Mouse (Mus musculus): ENCODE measurements at regions not wholly inside any gene's neighbourhood (a gene's known extent, or its start where the extent isn't known, plus 50 kb on each side); places are given as distances from the start of the nearest gene placed in this dataset.

- DNase-seq (ENCODE audit: low spot score in 2 of 2): no peak
Measured at GRCm38 (mm10) chr1:64200387-64201023, 78.4 kb upstream of the Klf7 start.

DNA sequence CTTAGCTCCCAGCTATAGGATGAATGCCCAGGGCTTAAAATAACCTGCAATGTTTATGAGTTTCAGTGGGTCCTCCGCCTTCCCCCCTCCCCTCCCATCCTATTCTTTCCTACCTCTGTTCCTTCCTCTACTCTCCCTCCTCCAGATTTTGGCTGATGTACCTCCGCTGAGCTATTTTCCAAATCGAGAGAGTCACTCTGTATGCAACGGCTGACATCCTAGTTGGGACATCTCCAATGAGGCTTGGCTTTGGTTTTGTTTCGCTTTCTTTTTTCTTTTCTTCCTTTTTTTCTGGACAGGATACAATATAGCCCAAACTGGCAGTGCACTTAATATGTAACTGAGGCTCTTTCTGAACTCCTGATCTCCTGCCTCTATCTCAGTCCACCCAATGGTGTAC lies 76.7 kb upstream of the Klf7 start:
- DNase-seq (ENCODE audit: low spot score in 2 of 2): no peak

- no peak for DNase-seq (ENCODE audit: low spot score in 2 of 2)
Measured at GRCm38 (mm10) chr1:64198322-64198721, 76.2 kb upstream of the Klf7 start.

DNA sequence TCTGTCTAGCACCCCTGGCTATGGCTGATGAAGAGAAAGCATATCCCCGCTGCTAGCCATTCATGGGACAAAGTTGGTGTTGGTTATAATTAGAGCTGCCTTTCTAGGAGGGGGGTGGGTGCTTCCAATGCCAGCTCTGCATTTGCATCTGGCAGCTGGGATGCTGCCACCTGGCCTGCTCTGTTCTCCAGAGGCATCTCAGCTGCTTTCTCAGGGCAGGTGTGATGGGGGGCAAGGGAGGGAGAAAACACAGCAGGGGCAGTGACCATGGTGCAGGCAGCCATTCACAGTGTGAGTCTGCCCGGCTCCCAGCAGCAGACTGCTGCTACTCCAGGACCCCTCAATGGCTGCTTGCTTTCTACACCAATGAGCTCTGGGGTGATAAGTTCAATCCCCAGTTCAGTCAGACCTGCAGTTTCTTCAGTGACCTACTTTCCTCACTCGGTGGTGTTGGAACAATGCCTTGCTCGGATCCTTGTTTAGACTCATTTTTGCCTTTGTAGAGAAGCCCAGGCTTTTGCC lies 73.9 kb upstream of the Klf7 start:
- DNase-seq (ENCODE audit: low spot score in 2 of 2): no peak

GRCm38 (mm10) chr1:64195294-64195693 lies 73.2 kb upstream of the Klf7 start:
- DNase-seq (ENCODE audit: low spot score in 2 of 2): no peak

DNA sequence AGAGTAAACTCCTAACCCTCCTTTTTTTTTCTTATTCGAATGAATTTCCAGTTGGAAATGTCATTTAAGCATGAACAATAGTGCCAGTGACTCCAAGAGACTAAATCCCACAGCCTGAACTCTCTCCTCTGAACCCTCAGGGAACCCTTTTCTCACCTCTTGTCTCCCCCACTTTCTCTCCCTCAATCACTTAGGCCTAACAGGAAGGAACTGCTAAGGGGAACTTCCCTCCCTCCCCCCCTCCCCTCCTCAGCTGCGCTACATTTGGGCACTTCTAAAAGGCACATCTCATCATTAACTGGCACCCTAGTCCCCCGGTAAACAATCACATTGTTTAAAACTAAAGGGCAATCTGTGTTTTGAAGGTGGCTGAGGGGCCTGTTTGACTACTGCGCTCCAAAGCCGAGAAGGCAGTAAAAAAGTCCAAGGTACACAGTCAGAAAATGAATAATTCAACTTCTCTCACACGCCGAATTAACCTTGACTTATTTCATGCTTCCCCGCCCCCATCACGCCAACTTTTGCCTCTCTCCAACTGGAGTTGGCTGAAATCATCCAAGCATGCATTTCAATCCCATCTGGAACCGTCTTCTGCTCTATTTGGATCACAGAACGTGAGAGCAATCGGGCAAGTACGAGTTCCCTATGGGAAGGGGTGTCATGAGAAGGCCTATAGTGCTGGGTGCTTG lies 71.2 kb upstream of the Klf7 start:
- DNase-seq (ENCODE audit: low spot score in 2 of 2): no peak

- no peak for DNase-seq (ENCODE audit: low spot score in 2 of 2)
Measured at GRCm38 (mm10) chr1:64192736-64193135, 70.7 kb upstream of the Klf7 start.

- no peak for DNase-seq (ENCODE audit: low spot score in 2 of 2)
Measured at GRCm38 (mm10) chr1:64191242-64192220, 69.4 kb upstream of the Klf7 start.

- DNase-seq (ENCODE audit: low spot score in 2 of 2): no peak
Measured at GRCm38 (mm10) chr1:64190705-64191104, 68.6 kb upstream of the Klf7 start.

GRCm38 (mm10) chr1:64190097-64190496 lies 68.0 kb upstream of the Klf7 start:
- no peak for DNase-seq (ENCODE audit: low spot score in 2 of 2)

- no peak for DNase-seq (ENCODE audit: low spot score in 2 of 2)
Measured at GRCm38 (mm10) chr1:64189471-64189870, 67.4 kb upstream of the Klf7 start.

- DNase-seq (ENCODE audit: low spot score in 2 of 2): no peak
Measured at GRCm38 (mm10) chr1:64187796-64188513, 65.9 kb upstream of the Klf7 start.

- no peak for DNase-seq (ENCODE audit: low spot score in 2 of 2)
Measured at GRCm38 (mm10) chr1:64173708-64174107, 51.6 kb upstream of the Klf7 start.

DNA sequence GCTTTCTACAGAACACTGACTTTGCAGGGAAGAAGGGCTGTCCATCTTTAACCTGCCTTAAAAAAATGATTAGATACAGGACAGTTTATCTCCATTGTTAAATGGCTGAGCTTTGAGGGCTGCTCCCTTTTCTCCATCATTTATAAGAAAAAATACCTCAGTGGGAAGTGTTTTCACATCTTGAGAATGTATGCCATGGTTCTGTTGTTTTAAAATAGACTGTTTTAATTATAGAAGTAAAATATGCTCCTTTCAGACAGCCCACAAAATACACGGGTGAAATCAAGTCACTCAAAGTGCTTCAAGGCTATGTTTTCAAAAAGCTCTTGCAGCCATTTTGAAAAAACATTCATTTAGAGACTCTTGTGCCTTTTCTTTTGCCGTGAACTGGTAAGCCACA lies 50.0 kb upstream of the Klf7 start:
- DNase-seq (ENCODE audit: low spot score in 2 of 2): no peak

All from spleen, postnatal 10 days (tissue).